Mouse (Mus musculus): Measurements from ENCODE around the gene Ift22.

The Ift22 gene

DNA sequence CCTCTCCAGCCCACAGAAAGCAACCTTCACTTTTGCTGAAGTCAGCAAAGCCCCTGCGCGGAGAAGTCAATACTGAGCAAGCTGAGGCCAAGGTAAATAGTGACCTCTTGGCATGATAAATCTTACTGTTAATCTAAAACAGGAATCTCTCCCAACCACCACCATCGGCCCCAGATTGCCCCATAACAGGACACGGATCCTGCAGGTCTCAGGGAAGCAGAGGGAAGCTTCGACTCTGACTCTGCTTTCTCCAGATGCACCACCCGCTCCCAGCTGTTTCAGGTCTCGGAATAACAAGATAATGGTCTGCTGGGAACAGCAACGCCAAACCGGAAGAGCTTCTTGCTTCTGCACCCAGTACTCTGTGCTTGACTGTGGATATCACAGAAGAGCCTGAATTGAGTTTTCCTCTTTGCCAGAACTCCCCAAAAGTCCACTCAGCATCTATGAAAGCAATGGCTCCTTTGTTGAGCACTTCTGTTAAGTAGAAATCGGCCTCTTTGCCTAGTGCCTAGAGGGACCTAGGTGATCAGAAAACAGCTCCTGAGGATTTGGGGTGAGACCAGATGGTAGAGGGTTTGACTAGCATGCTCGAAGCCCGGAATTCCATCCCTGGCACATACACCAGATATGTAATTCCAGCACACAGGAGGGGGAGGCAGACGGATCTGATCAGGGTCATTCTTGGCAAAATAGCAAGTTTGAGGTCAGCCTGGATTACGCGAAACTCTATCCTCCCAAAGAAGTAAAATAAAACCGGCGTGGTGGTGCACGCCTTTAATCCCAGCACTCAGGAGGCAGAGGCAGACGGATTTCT is 19.2 kb upstream of the Ift22 start:
- ChIA-PET POLR2A (interaction anchor here in 1 of 4 experiments (0.7 to 1.4 kb wide), 2 partner anchors 44 to 83 kb away, joined by 3 to 4 read pairs; no protein-coding TSS in a partner anchor), CTCF (interaction anchor here (0.5 to 1.9 kb wide), 7 partner anchors 16 to 156 kb away, joined by 3 to 8 read pairs (median 5); no protein-coding TSS in a partner anchor)

DNA sequence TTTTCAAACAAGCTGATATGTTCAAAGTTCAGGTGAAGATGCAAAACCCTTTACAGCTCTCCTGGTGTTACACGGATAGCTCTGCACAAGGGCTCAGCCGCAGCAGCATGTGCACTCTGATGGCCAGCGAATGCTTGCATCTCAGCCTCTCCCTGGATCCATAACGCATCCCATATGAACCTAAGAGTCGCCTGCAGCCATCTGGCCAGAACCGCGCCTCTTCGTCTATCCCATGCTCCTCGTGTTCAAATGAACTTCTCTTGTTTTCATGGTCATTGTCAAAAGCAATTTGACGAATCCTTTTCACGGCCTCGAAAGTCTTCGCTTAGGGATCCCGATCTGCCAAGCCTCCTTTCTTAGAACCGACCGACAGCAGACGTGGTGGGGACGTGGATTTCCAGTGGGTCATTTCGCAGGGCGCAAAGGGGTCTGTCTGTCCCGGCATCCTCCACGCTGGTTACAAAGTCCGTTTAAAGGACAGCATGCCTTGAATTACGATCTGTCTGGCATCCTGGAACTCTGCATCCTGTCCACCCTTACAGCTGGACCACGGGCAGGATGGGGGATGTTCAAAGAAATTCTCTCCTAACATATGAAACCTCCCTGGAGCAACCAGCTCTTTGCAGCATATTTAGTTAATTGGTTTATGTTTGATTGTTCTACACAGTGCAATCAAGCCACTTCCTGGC is 13.0 kb upstream of the Ift22 start:
- POLR2A ChIA-PET: interaction anchor here in 1 of 4 experiments (0.9 kb wide), 1 partner anchor 121 kb away, joined by 3 read pairs; no protein-coding TSS in a partner anchor
- CTCF ChIA-PET: interaction anchor here (0.5 to 2.3 kb wide), 30 partner anchors 11 to 1365 kb away, joined by 3 to 18 read pairs (median 4); partner anchors contain the start of gene Ift22 (in 2 of the 4)

DNA sequence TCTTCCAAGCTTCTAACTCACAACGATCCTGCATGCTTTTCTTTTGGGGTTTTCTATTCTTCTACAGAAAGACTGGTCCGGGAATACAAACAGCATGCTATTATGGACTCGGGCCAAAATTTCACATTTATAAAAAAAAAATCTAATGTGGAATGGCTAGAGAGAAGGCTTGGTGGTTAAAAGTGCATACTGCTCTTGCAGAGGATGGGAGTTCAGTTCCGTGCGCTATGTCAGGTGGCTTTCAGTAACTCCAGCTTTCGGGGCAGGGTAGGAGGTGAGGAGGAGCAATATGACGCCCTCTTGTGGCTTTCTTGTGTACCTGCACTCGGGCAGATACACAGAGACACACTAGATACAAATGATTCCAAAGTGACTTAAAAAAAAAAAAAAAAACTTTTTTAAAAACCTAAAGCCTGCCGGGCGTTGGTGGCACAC is 12.4 kb upstream of the Ift22 start:
- CTCF ChIA-PET: interaction anchor here (0.5 to 2.3 kb wide), 33 partner anchors 10 to 1365 kb away, joined by 3 to 18 read pairs (median 4); partner anchors contain the start of gene Ift22 (in 2 of the 4)

DNA sequence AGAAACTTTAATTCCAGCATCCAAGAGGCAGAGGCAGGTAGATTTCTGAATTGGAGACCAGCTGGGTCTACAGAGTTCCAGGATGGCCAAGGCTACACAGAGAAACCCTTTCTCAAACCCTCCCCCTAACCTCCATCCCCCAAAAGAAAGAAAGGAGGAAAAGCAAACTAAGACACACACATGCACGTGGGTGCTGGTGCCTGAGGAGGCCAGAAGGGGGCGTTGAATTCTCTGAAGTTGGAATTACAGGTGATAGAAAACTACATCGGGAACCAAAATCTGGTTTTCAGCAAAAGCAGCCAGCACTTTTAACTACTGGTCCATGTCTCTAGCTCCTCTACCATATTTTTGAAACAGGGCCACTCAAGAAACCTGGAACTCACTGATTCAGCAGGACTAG is 3.3 kb upstream of the Ift22 start:
- POLR2A ChIA-PET: interaction anchor here in 2 of 4 experiments (1.3 to 2.2 kb wide), 4 partner anchors 9 to 48 kb away, joined by 3 to 7 read pairs (median 4); partner anchors contain the start of gene Fis1 (in 1 of the 2)
- CTCF ChIA-PET: interaction anchor here (0.6 to 3.1 kb wide), 19 partner anchors 9 to 1070 kb away, joined by 3 to 23 read pairs (median 5); partner anchors contain the start of genes Myl10 (in 1 of the 4) and Pop7 (in 1 of the 4)

More for the DNA sequence above, 12.4 kb upstream of the Ift22 start:
- POLR2A ChIA-PET: interaction anchor here in 2 of 4 experiments (0.6 to 0.9 kb wide), 2 partner anchors 105 to 122 kb away, joined by 3 read pairs; no protein-coding TSS in a partner anchor

DNA sequence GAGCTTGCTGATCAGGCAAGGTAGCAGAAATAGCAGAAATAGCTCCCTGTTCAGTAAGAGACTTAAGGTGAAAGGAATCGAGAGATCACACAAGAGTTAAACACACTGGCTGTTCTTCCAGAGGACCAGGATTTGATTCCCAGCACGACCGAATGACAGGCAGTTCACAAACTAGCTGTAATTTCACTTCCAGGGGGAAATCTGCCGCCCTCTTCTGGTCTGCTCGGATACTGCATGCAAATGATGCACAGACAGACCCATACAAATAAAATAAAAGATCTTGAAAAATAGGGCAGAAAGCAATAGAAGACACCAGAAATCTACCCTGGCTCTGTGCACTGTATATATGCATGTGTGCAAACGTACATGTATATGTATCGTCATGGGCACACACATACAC is 2.3 kb upstream of the Ift22 start:
- ChIA-PET POLR2A (interaction anchor here in 3 of 4 experiments (0.5 to 2.2 kb wide), 11 partner anchors 14 to 198 kb away, joined by 3 to 7 read pairs (median 4); partner anchors contain the start of gene Fis1 (in 1 of the 3)), CTCF (interaction anchor here (0.5 to 3.1 kb wide), 68 partner anchors 8 to 1317 kb away, joined by 3 to 24 read pairs (median 5); partner anchors contain the start of genes Fis1 (in 1 of the 4) and Pop7 (in 1 of the 4))

DNA sequence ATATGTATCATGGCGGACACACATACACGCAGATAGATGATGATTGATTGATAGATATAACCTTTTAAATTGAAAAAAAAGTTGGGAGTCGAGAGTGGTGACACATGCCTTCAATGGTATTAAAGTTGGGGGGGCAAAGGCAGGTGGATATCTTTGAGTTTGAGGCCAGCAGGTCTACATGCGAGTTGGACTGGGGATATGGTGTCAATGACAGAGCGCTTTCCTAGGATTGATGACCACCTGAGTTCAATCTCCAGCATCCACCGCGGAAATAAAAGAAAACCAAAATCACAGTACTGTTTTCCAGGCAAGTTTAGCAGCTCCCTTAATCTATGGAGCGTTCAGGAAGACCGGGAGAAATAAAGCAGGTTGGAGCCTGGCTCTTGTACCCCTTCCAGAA is 363 bp upstream of the Ift22 start:
- CTCF ChIA-PET: interaction anchor here (0.5 to 2.9 kb wide), 31 partner anchors 10 to 426 kb away, joined by 3 to 14 read pairs (median 3); partner anchors contain the start of gene Fis1 (in 1 of the 4)
- POLR2A ChIA-PET: interaction anchor here (0.6 to 2.2 kb wide), 17 partner anchors 11 to 1714 kb away, joined by 3 to 19 read pairs (median 4); partner anchors contain the start of genes Fis1 (in 1 of the 4), Plod3 (in 1 of the 4), Srrt (in 1 of the 4) and Znhit1 (in 1 of the 4)

DNA sequence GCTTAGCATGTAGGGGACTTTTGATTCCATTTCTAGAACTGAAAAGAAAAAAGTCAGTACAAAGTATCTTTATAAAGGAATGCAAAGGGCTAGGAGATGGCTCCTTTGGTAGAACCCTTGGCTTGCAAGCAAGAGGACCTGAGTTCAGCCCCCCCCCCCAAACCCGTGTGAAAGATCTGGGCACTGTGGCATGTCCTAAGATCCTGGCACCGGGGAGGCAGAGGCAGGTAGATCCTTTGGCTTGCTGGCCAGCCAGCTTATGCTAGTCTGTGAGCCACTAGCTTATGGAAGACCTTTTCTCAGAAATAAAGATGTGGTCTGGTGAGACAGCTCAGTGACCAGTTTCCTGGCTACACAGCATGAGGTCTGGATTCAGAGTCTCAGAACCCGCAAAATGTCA is 6.2 kb downstream of the Ift22 start:
- CTCF ChIA-PET: interaction anchor here in 2 of 4 experiments (1.0 to 1.9 kb wide), 3 partner anchors 8 to 48 kb away, joined by 4 to 5 read pairs (median 5); no protein-coding TSS in a partner anchor
- POLR2A ChIA-PET: interaction anchor here in 3 of 4 experiments (0.5 to 1.7 kb wide), 9 partner anchors 10 to 546 kb away, joined by 3 to 4 read pairs (median 3); no protein-coding TSS in a partner anchor

DNA sequence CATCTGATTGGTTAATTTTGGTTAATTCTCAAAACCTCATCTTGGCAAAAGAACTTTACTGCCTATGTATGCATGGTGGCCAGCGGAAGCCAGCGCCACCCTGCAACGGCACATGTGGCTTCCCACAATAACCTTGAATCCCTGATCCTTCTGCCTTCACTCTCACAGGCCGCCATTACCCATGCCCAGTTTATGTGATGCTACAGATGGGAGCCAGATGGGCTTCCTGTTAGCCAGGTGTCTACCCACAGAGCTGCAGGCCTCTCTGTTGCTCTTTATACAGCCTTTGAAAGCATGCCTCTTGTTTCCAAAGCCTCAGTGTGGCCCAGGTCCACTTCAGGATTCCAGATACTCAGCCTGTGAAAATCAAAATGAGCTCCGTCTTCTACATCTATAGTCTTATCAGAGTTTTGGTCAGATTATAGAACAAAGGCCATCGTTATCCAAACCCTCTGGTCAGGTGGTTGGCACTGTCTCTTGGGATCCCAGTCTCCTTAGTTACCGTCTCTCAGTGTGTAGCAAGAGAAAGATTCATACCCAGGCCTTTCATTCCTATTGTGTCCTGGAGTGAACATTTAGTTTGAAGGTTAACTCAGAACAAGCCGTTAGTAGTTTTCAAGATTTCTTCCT is 9.8 kb downstream of the Ift22 start:
- POLR2A ChIA-PET: interaction anchor here in 3 of 4 experiments (0.6 to 3.0 kb wide), 6 partner anchors 10 to 203 kb away, joined by 3 to 16 read pairs (median 4); partner anchors contain the start of genes Ift22 (in 1 of the 3) and Plod3 (in 1 of the 3)
- CTCF ChIA-PET: interaction anchor here in 3 of 4 experiments (1.2 to 2.4 kb wide), 5 partner anchors 10 to 158 kb away, joined by 3 to 24 read pairs (median 6); partner anchors contain the start of gene Ift22 (in 1 of the 3)

DNA sequence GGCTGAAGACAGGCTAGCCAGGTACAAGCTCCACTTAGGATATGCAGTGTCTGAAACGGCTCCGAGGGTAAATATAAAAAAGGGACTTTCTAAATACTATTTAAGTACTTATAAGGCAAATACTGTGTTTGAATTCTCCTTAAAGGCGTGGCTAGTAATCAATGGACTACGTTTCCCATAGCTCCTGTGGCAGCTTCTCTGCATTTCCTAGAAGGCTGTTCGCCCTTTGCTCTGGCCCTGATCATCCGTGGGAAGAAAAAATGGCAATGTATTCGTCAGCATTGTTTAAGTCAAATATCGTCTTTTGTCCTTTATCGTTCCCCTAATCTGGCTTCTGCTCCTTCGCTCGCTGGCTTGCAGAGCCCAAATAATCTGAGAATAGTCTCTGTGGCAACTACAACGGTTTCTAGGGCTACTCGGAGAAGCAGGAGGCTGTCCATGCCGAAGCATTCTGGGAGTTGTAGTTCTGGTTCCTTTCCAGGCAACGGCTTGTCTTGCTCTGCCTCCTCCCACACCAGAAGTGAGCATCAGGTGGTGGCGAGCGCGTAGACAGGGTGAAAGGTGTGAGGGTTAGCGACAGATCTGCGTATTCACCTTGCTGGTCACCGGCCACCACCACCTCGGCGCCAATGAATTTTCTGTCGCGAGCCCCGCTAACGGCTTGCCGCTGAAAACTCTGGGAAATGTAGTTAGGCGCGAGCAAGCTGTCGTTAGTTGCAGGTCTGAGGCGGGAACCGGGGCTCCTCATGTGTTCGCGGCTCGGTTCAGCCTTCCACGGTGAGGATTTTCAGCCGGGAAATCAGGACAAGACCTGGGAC is 10.9 kb downstream of the Ift22 start:
- ChIA-PET CTCF (interaction anchor here (0.5 to 2.5 kb wide), 23 partner anchors 10 to 707 kb away, joined by 3 to 24 read pairs (median 5); partner anchors contain the start of gene Ift22 (in 3 of the 4)), POLR2A (interaction anchor here in 3 of 4 experiments (0.6 to 6.1 kb wide), 30 partner anchors 11 to 385 kb away, joined by 3 to 34 read pairs (median 4); partner anchors contain the start of genes Ift22 (in 3 of the 3), Fis1 (in 2 of the 3), Plod3 (in 2 of the 3) and Cldn15 (in 1 of the 3))

DNA sequence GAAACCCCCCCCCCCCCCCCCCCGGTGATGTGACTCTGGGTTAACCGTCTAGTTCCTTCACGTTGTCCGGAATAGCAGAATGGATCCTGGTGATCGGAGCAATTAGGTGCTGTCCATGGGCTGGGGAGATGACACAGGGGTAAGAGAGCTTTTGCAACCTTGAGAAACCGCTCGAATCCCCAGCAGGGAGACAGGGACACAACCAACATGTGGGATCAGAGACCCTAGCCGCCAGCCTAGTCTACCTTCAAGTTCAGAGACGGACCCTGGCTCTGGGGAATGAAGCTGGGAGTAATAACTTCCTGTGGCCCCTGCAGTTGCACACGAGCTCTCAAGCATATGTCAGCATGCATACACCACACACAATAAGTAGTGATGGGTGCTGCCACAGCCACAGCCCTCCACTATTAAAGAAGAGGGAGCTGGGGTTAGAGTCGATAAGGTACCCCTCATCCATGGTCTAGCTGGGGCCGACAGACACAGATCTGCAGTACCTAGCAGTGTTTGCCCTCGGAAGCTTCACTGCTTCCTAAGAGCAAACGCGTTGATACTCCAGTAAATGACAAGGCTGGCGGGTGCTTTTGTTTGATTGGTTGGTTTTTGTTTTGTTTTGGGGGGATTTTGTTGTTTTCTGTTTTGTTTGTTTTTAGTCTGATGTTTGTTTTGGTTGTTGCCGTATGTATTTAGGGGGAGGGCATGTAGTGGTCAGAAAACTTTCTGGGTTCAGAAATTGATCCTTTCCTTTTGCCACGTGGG is 11.8 kb downstream of the Ift22 start:
- CTCF ChIA-PET: interaction anchor here (0.9 to 2.5 kb wide), 16 partner anchors 9 to 146 kb away, joined by 3 to 24 read pairs (median 6); partner anchors contain the start of gene Ift22 (in 2 of the 4)
- POLR2A ChIA-PET: interaction anchor here in 3 of 4 experiments (0.6 to 6.1 kb wide), 31 partner anchors 12 to 385 kb away, joined by 3 to 34 read pairs (median 4); partner anchors contain the start of genes Ift22 (in 3 of the 3), Fis1 (in 2 of the 3), Plod3 (in 1 of the 3) and Serpine1 (in 1 of the 3)

DNA sequence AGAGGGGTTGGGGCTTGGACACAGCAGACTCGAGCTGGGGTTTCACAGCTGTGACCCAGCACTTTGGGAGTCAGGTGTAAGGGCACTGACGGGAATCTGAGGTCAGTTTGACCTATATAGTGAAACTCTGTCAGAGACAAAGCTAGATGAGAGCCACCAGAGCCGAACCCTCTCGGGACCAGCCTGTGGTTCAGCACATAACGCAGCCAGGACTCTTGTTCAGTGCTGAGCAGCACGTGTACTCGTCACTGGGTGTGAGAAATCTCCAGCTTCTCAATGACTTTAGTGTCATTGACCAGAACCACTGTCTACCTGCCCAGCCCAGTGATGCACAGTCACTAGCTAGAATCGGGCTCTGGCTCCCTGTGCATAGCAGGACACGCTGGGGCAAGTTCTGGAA is 14.9 kb downstream of the Ift22 start:
- ChIA-PET CTCF (interaction anchor here (1.0 to 2.0 kb wide), 13 partner anchors 9 to 199 kb away, joined by 3 to 12 read pairs (median 5); no protein-coding TSS in a partner anchor), POLR2A (interaction anchor here in 3 of 4 experiments (0.9 to 6.1 kb wide), 17 partner anchors 9 to 191 kb away, joined by 3 to 34 read pairs (median 5); partner anchors contain the start of genes Fis1 (in 2 of the 3), Ift22 (in 1 of the 3) and Znhit1 (in 1 of the 3))

DNA sequence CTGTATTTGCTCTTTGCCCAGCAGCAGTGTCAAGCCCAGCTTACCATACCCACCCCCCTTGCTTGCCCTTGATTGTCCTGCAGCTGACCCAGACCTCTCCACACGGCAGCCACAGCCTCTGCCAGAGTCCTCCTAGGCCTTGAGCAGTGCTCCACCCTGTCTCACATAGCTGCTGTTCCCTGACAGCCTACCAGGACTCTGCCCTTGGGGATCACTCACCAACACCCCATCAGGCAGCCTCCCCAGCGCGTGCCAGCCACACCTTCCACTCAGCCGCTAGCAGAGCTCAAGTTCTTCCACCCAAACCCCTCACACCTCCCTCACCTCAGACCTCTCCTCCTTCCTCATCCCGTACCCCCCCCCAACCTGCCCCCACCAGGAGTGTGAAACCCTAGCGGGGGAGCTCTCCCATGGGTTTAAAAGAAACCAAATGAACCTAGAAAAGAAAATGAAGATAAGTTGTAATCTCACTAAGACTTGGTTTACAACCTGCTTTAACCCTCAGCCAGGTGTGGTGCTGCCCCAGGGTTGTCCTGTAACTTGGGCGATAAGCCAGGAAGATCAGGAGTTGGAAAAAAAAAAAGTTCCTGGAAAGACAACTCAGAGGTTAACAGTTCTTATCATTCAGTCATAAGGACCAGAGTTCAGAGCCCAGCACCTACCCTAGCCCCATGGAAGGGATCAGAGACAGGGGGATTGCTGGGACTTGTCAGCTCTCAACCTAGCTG is 16.0 kb downstream of the Ift22 start:
- POLR2A ChIA-PET: interaction anchor here in 3 of 4 experiments (0.6 to 6.1 kb wide), 11 partner anchors 11 to 480 kb away, joined by 3 to 32 read pairs (median 3); partner anchors contain the start of genes Fis1 (in 1 of the 3) and Plod3 (in 1 of the 3)
- CTCF ChIA-PET: interaction anchor here (0.6 to 1.7 kb wide), 13 partner anchors 12 to 1449 kb away, joined by 3 to 12 read pairs (median 3); no protein-coding TSS in a partner anchor

DNA sequence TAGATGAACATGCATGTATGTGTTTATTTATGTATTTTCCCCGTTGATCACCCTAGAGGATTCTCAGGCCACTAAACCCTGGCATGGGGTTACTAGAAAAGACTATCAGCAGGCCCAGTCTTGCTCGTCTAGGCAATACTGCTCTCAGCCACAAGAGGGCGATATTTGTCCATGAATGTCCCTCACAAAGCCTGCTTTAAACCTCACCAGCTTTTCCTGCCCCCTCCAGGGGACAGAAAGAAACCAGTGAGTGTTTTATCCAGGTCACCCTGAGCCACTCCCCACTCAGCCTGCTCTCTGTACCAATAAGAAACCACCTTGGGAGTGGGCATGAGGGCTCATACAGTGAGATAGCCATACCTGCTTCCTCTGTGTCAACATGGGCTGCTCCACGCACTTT is 21.1 kb downstream of the Ift22 start:
- ChIA-PET POLR2A (interaction anchor here (0.7 to 43.5 kb wide), 8 partner anchors 10 to 358 kb away, joined by 3 to 1492 read pairs (median 4); partner anchors contain the start of genes Cldn15 (in 2 of the 4) and Fis1 (in 2 of the 4)), CTCF (interaction anchor here in 3 of 4 experiments (0.6 to 2.1 kb wide), 36 partner anchors 8 to 360 kb away, joined by 3 to 20 read pairs (median 4); partner anchors contain the start of genes Cldn15 (in 2 of the 3), Ache (in 1 of the 3) and Ift22 (in 1 of the 3))

DNA sequence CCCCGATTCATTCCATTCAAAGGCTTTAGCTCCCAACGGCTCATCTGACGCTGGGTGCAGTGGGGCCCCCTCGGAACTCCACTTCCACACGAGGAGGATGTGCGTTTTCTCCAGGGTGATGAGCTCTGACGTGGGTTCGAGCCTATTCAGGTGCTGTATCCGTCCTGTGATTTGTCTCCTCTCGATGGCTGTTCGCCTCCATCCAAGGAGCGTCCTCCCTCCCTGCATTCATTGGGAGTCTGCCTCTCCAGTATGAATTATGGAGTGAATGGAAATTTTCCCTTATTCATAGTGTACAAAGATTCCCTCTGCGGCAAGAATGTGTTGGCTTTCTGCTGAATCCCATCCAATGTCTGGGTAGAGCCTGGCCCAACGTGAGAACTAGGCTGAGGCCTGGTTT is 23.9 kb downstream of the Ift22 start:
- ChIA-PET POLR2A (interaction anchor here (0.6 to 43.5 kb wide), 18 partner anchors 9 to 190 kb away, joined by 3 to 1492 read pairs (median 5); partner anchors contain the start of genes Fis1 (in 3 of the 4), Cldn15 (in 2 of the 4), Ift22 (in 1 of the 4) and Plod3 (in 1 of the 4)), CTCF (interaction anchor here in 2 of 4 experiments (0.9 to 2.1 kb wide), 8 partner anchors 9 to 187 kb away, joined by 3 to 11 read pairs (median 3); partner anchors contain the start of gene Fis1 (in 1 of the 2))
